Mouse (Mus musculus): ENCODE data around the gene Psmb1. TPM values are rescaled to one million over a fixed set of nuclear protein-coding genes. Genes with fewer than 3 reads are reported as not detected.
A peak's percentile ranks its signal among the peaks of the same experiment; 100 is the strongest.

Psmb1 gene
- polyA plus RNA-seq, 1 experiment from 2014 or later = 264 TPM

GRCm38 (mm10) chr17:15497882-15498752 is 1.4 kb downstream of the Psmb1 start:
- H3K36me3 ChIP-seq (ENCODE audit: control insufficient read depth, insufficient read depth, low read length) = peaks cover 13% of the 10 kb centered on the region
- H3K4me3 ChIP-seq (ENCODE audit: low read depth, low read length) = peak overlapping the region; percentile 76
- peak; percentile 94 for ATAC-seq (ENCODE audit: low read depth)
- H3K9me3 ChIP-seq (ENCODE audit: control insufficient read depth, low read length) = no peaks in the 10 kb centered on the region
- H3K9ac ChIP-seq (replicated peaks; ENCODE audit: low read depth, low read length) = peak overlapping the region; percentile 68
- H3K4me2 ChIP-seq (ENCODE audit: low read depth, low read length) = peak overlapping the region; percentile 78
- WGBS = under 1% methylated on average over 50 of the region's 50 CpGs
- H3K27me3 ChIP-seq (ENCODE audit: control insufficient read depth, insufficient read depth, low read length) = no peaks in the 10 kb centered on the region
- H3K4me1 ChIP-seq (ENCODE audit: control insufficient read depth, insufficient read depth, low read length) = peaks cover 27% of the 10 kb centered on the region
- peak overlapping the region; percentile 85 for H3K27ac ChIP-seq (ENCODE audit: low read depth, low read length)

GRCm38 (mm10) chr17:15490542-15490941 is 9.0 kb downstream of the Psmb1 start:
- H3K27me3 ChIP-seq (ENCODE audit: control insufficient read depth, insufficient read depth, low read length) = no peaks in the 10 kb centered on the region
- no peaks in the 10 kb centered on the region for H3K4me1 ChIP-seq (ENCODE audit: control insufficient read depth, insufficient read depth, low read length)
- no peaks in the 10 kb centered on the region for H3K9me3 ChIP-seq (ENCODE audit: control insufficient read depth, low read length)
- peaks cover 35% of the 10 kb centered on the region for H3K36me3 ChIP-seq (ENCODE audit: control insufficient read depth, insufficient read depth, low read length)
- no peak overlapping the region for H3K4me2 ChIP-seq (ENCODE audit: low read depth, low read length)
- H3K9ac ChIP-seq (replicated peaks; ENCODE audit: low read depth, low read length) = no peak overlapping the region
- 95% methylated on average over 7 of the region's 7 CpGs for WGBS
- H3K27ac ChIP-seq (ENCODE audit: low read depth, low read length) = no peak overlapping the region
- no peak overlapping the region for H3K4me3 ChIP-seq (ENCODE audit: low read depth, low read length)
- no peak for ATAC-seq (ENCODE audit: low read depth)

- ATAC-seq (ENCODE audit: low read depth) = no peak
- H3K27ac ChIP-seq (ENCODE audit: low read depth, low read length) = no peak overlapping the region
- H3K27me3 ChIP-seq (ENCODE audit: control insufficient read depth, insufficient read depth, low read length) = no peaks in the 10 kb centered on the region
- no peak overlapping the region for H3K4me3 ChIP-seq (ENCODE audit: low read depth, low read length)
- 91% methylated on average over 4 of the region's 4 CpGs for WGBS
- H3K9ac ChIP-seq (replicated peaks; ENCODE audit: low read depth, low read length) = no peak overlapping the region
- no peaks in the 10 kb centered on the region for H3K4me1 ChIP-seq (ENCODE audit: control insufficient read depth, insufficient read depth, low read length)
- H3K4me2 ChIP-seq (ENCODE audit: low read depth, low read length) = no peak overlapping the region
- H3K9me3 ChIP-seq (ENCODE audit: control insufficient read depth, low read length) = no peaks in the 10 kb centered on the region
- H3K36me3 ChIP-seq (ENCODE audit: control insufficient read depth, insufficient read depth, low read length) = peaks cover 57% of the 10 kb centered on the region
These were observed 26.9 kb downstream of the Psmb1 start for GRCm38 (mm10) chr17:15472671-15473070.

- Histone ChIP-seq H3K4me1 (ENCODE audit: control insufficient read depth, insufficient read depth, low read length) (no peaks in the 10 kb centered on the region), H3K4me2 (ENCODE audit: low read depth, low read length) (no peak overlapping the region), H3K9ac (replicated peaks; ENCODE audit: low read depth, low read length) (no peak overlapping the region), H3K36me3 (ENCODE audit: control insufficient read depth, insufficient read depth, low read length) (peaks cover 15% of the 10 kb centered on the region), H3K27ac (ENCODE audit: low read depth, low read length) (no peak overlapping the region), H3K4me3 (ENCODE audit: low read depth, low read length) (no peak overlapping the region), H3K9me3 (ENCODE audit: control insufficient read depth, low read length) (no peaks in the 10 kb centered on the region), H3K27me3 (ENCODE audit: control insufficient read depth, insufficient read depth, low read length) (no peaks in the 10 kb centered on the region)
- ATAC-seq (ENCODE audit: low read depth) = peak; percentile 61; the same call in 1 of the 2 replicates
- WGBS = 26% methylated on average over 5 of the region's 5 CpGs
These were observed 31.9 kb downstream of the Psmb1 start for GRCm38 (mm10) chr17:15467669-15468068.

GRCm38 (mm10) chr17:15461921-15462495 is 37.5 kb downstream of the Psmb1 start:
- no peaks in the 10 kb centered on the region for H3K4me1 ChIP-seq (ENCODE audit: control insufficient read depth, insufficient read depth, low read length)
- no peaks in the 10 kb centered on the region for H3K27me3 ChIP-seq (ENCODE audit: control insufficient read depth, insufficient read depth, low read length)
- H3K9ac ChIP-seq (replicated peaks; ENCODE audit: low read depth, low read length) = no peak overlapping the region
- 97% methylated on average over 6 of the region's 6 CpGs for WGBS
- H3K4me2 ChIP-seq (ENCODE audit: low read depth, low read length) = no peak overlapping the region
- H3K36me3 ChIP-seq (ENCODE audit: control insufficient read depth, insufficient read depth, low read length) = peaks cover 2% of the 10 kb centered on the region; the same call in 1 of the 2 replicates
- H3K4me3 ChIP-seq (ENCODE audit: low read depth, low read length) = no peak overlapping the region
- no peak for ATAC-seq (ENCODE audit: low read depth)
- H3K27ac ChIP-seq (ENCODE audit: low read depth, low read length) = no peak overlapping the region
- H3K9me3 ChIP-seq (ENCODE audit: control insufficient read depth, low read length) = no peaks in the 10 kb centered on the region

GRCm38 (mm10) chr17:15459761-15460160 is 39.8 kb downstream of the Psmb1 start:
- Histone ChIP-seq H3K4me2 (ENCODE audit: low read depth, low read length) (no peak overlapping the region), H3K9me3 (ENCODE audit: control insufficient read depth, low read length) (no peaks in the 10 kb centered on the region), H3K36me3 (ENCODE audit: control insufficient read depth, insufficient read depth, low read length) (no peaks in the 10 kb centered on the region), H3K27ac (ENCODE audit: low read depth, low read length) (no peak overlapping the region), H3K4me3 (ENCODE audit: low read depth, low read length) (no peak overlapping the region), H3K4me1 (ENCODE audit: control insufficient read depth, insufficient read depth, low read length) (no peaks in the 10 kb centered on the region), H3K27me3 (ENCODE audit: control insufficient read depth, insufficient read depth, low read length) (no peaks in the 10 kb centered on the region), H3K9ac (replicated peaks; ENCODE audit: low read depth, low read length) (no peak overlapping the region)
- 88% methylated on average over 4 of the region's 4 CpGs for WGBS
- no peak for ATAC-seq (ENCODE audit: low read depth)

GRCm38 (mm10) chr17:15456595-15456994 is 43.0 kb downstream of the Psmb1 start:
- no peak for ATAC-seq (ENCODE audit: low read depth)
- H3K27ac ChIP-seq (ENCODE audit: low read depth, low read length) = no peak overlapping the region
- no peak overlapping the region for H3K9ac ChIP-seq (replicated peaks; ENCODE audit: low read depth, low read length)
- no peaks in the 10 kb centered on the region for H3K36me3 ChIP-seq (ENCODE audit: control insufficient read depth, insufficient read depth, low read length)
- H3K27me3 ChIP-seq (ENCODE audit: control insufficient read depth, insufficient read depth, low read length) = no peaks in the 10 kb centered on the region
- 97% methylated on average over 2 of the region's 2 CpGs for WGBS
- no peaks in the 10 kb centered on the region for H3K4me1 ChIP-seq (ENCODE audit: control insufficient read depth, insufficient read depth, low read length)
- no peak overlapping the region for H3K4me3 ChIP-seq (ENCODE audit: low read depth, low read length)
- H3K9me3 ChIP-seq (ENCODE audit: control insufficient read depth, low read length) = no peaks in the 10 kb centered on the region
- H3K4me2 ChIP-seq (ENCODE audit: low read depth, low read length) = no peak overlapping the region

GRCm38 (mm10) chr17:15455203-15455602 is 44.3 kb downstream of the Psmb1 start:
- H3K4me3 ChIP-seq (ENCODE audit: low read depth, low read length) = no peak overlapping the region
- H3K27me3 ChIP-seq (ENCODE audit: control insufficient read depth, insufficient read depth, low read length) = no peaks in the 10 kb centered on the region
- WGBS = 83% methylated on average over 4 of the region's 4 CpGs
- no peaks in the 10 kb centered on the region for H3K4me1 ChIP-seq (ENCODE audit: control insufficient read depth, insufficient read depth, low read length)
- no peaks in the 10 kb centered on the region for H3K36me3 ChIP-seq (ENCODE audit: control insufficient read depth, insufficient read depth, low read length)
- no peak overlapping the region for H3K4me2 ChIP-seq (ENCODE audit: low read depth, low read length)
- H3K27ac ChIP-seq (ENCODE audit: low read depth, low read length) = no peak overlapping the region
- ATAC-seq (ENCODE audit: low read depth) = no peak
- H3K9ac ChIP-seq (replicated peaks; ENCODE audit: low read depth, low read length) = no peak overlapping the region
- no peaks in the 10 kb centered on the region for H3K9me3 ChIP-seq (ENCODE audit: control insufficient read depth, low read length)

GRCm38 (mm10) chr17:15449606-15450005 is 49.9 kb downstream of the Psmb1 start:
- H3K27me3 ChIP-seq (ENCODE audit: control insufficient read depth, insufficient read depth, low read length) = no peaks in the 10 kb centered on the region
- 69% methylated on average over 3 of the region's 3 CpGs for WGBS
- ATAC-seq (ENCODE audit: low read depth) = no peak

More at GRCm38 (mm10) chr17:15449606-15450005, 49.9 kb downstream of the Psmb1 start:
- H3K9me3 ChIP-seq (ENCODE audit: control insufficient read depth, low read length) = no peaks in the 10 kb centered on the region
- H3K27ac ChIP-seq (ENCODE audit: low read depth, low read length) = no peak overlapping the region
- H3K4me3 ChIP-seq (ENCODE audit: low read depth, low read length) = no peak overlapping the region
- no peak overlapping the region for H3K9ac ChIP-seq (replicated peaks; ENCODE audit: low read depth, low read length)
- no peak overlapping the region for H3K4me2 ChIP-seq (ENCODE audit: low read depth, low read length)
- no peaks in the 10 kb centered on the region for H3K4me1 ChIP-seq (ENCODE audit: control insufficient read depth, insufficient read depth, low read length)
- H3K36me3 ChIP-seq (ENCODE audit: control insufficient read depth, insufficient read depth, low read length) = no peaks in the 10 kb centered on the region
